Mouse (Mus musculus) lung, adult 2 months (tissue): ENCODE measurements around the gene Manba. TPM values are rescaled to one million over a fixed set of nuclear protein-coding genes. Genes with fewer than 3 reads are reported as not detected.

Experiments used
- DNase-seq: peaks from one replicate; pipeline ENCODE4 v3.0.0; 2022
- H3K4me1 ChIP-seq: fragments of 200-500 bp; 2 replicates; pipeline ENCODE4 v1.6.1; 2011; ENCODE audit warnings: low read length; ENCODE audit not compliant: control insufficient read depth, insufficient read depth
- H3K4me3 ChIP-seq: fragments of 200-500 bp; replicated peaks from 2 replicates; pipeline ENCODE3; 2011; ENCODE audit warnings: low read depth, mild to moderate bottlenecking, control low read depth, low read length; ENCODE audit errors: extremely low read depth
- CTCF ChIP-seq: fragments of 200-500 bp; IDR thresholded peaks from 2 replicates; pipeline ENCODE4 v1.5.1; 2011; ENCODE audit warnings: mild to moderate bottlenecking, low read length, control low read depth; ENCODE audit not compliant: insufficient read depth
- POLR2A ChIP-seq: fragments of 200-500 bp; IDR thresholded peaks from 2 replicates; pipeline ENCODE4 v1.6.1; 2011; ENCODE audit warnings: low read depth, mild to moderate bottlenecking, control low read depth, low read length, borderline replicate concordance; ENCODE audit errors: extremely low read depth
- WGBS: fragments of 180-500 bp; shearing (Covaris S2); methylation state at CpG from one replicate; pipeline ENCODE4 v1.1.7; 2018; 5-methylcytosine and 5-hydroxymethylcytosine counted together
- polyA plus RNA-seq: library from polyadenylated mRNA; depleted of rRNA; stranded (reverse); fragments of >200 nt; gene quantifications from 2 replicates; pipeline ENCODE4 v1.2.3, GENCODE M21; 2012; rRNA removed

Manba gene
- polyA plus RNA-seq, 1 experiment: 9.8 TPM

GRCm38 (mm10) chr3:135606592-135606991 lies 121.2 kb downstream of the Manba start:
- H3K4me1 ChIP-seq: peaks cover 13% of the 10 kb centered on the region
- DNase-seq: no peak
- TF ChIP-seq POLR2A: no peak
- TF ChIP-seq CTCF: no peak
- no peak overlapping the region for H3K4me3 ChIP-seq
- 80% methylated on average over 8 of the region's 8 CpGs for WGBS

- H3K4me1 ChIP-seq: peaks cover 13% of the 10 kb centered on the region
- no peak for DNase-seq
- TF ChIP-seq POLR2A (no peak), CTCF (no peak)
- H3K4me3 ChIP-seq: peak overlapping the region; percentile 32
- WGBS: 39% methylated on average over 9 of the region's 9 CpGs
Measured at GRCm38 (mm10) chr3:135607021-135607420, 121.6 kb downstream of the Manba start.

GRCm38 (mm10) chr3:135607660-135608473 lies 122.5 kb downstream of the Manba start:
- DNase-seq: no peak
- TF ChIP-seq POLR2A: no peak
- no peak for TF ChIP-seq CTCF
- Histone ChIP-seq H3K4me1 (peaks cover 13% of the 10 kb centered on the region), H3K4me3 (peak overlapping the region; percentile 62)
- WGBS: 31% methylated on average over 24 of the region's 24 CpGs

- DNase-seq: no peak
- H3K4me3 ChIP-seq: no peak overlapping the region
- WGBS: 46% methylated on average over 3 of the region's 3 CpGs
- peaks cover 9% of the 10 kb centered on the region for H3K4me1 ChIP-seq
- no peak for TF ChIP-seq CTCF
- no peak for TF ChIP-seq POLR2A
Measured at GRCm38 (mm10) chr3:135610221-135610620, 124.8 kb downstream of the Manba start.

DNA sequence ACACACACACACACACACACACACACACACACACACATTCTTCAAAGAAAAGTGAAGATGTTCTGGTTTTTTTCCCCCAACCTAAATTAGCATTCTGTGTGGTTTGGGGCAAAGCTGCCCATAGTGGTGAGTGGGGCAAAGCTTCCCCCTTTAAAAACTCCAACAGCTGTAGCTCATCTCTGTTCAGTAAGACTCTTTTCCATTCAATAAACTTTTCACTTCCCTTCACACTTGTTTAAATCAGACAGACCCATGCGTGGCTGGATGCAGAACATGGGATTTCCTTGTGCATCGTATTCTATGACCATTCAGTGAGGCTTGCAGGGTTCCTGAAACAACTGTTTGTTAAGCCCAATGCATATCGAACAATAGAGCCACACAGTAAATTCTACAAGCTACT lies 129.0 kb downstream of the Manba start:
- TF ChIP-seq CTCF: no peak
- TF ChIP-seq POLR2A: no peak
- 60% methylated on average over 3 of the region's 3 CpGs for WGBS
- Histone ChIP-seq H3K4me3 (no peak overlapping the region), H3K4me1 (no peaks in the 10 kb centered on the region)
- DNase-seq: no peak

DNA sequence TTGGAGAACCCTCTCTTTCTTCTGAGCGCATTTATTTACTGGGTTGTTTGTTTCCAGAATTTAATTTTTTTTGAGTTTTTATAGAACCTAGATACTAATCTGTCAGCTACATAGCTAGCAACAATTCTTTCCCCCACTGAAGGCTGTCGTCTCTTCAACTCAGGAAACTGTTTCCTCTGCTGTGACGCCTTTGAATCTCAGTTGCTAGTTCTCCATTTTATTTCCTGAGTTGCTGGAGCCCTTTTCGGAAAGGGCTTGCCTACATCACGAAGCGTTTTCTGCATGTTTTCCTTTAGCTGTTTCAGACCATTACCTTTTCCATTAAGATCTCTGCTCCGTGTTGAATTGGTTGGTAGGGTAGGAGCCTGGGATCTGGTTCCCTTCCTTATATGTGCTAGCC lies 131.3 kb downstream of the Manba start:
- H3K4me1 ChIP-seq: no peaks in the 10 kb centered on the region; the same call in 1 of the 2 replicates
- 78% methylated on average over 7 of the region's 7 CpGs for WGBS
- no peak overlapping the region for H3K4me3 ChIP-seq
- TF ChIP-seq POLR2A (no peak), CTCF (no peak)
- no peak for DNase-seq

Other genes starting within 250 kb of the Manba start
- gene Bdh2, start 204.4 kb upstream of the Manba start, polyA plus RNA-seq: 1.1 and 1.2 TPM in 2 replicates
- 0.05 and 0.14 TPM in 2 replicates for gene Slc9b2, start 177.9 kb upstream of the Manba start, polyA plus RNA-seq
- 0.21 TPM in 1 of 2 replicates, not detected in the other for gene Slc9b1, start 137.6 kb upstream of the Manba start, polyA plus RNA-seq
- 14.1 and 19.3 TPM in 2 replicates for gene Cisd2, start 61.7 kb upstream of the Manba start, polyA plus RNA-seq
- 287 and 312 TPM in 2 replicates for gene Ube2d3, start 47.5 kb upstream of the Manba start, polyA plus RNA-seq
- gene Nfkb1, start 205.9 kb downstream of the Manba start, polyA plus RNA-seq: 114 and 126 TPM in 2 replicates